Mouse (Mus musculus) hindbrain, embryonic 12.5 days (tissue): ENCODE results near the gene 5730522E02Rik. TPM values are rescaled to one million over a fixed set of nuclear protein-coding genes. Genes with fewer than 3 reads are reported as not detected.

ENCODE experiments used
- ATAC-seq: fragments of 200-750 bp; cut with Nextera tagmentation; 2 replicates; pipeline ENCODE4 v1.8.0; 2017; ENCODE audit warnings: moderate TSS enrichment; ENCODE audit not compliant: low FRiP score
- H3K27ac ChIP-seq: fragments of 300-500 bp; sonication (generic); 2 replicates; pipeline ENCODE4 v1.5.1; 2016; ENCODE audit warnings: mild to moderate bottlenecking
- H3K27me3 ChIP-seq: fragments of 300-500 bp; sonication (generic); 2 replicates; pipeline ENCODE4 v1.6.1; 2016; ENCODE audit warnings: mild to moderate bottlenecking
- H3K36me3 ChIP-seq: fragments of 300-500 bp; sonication (generic); 2 replicates; pipeline ENCODE4 v1.6.1; 2016; ENCODE audit warnings: mild to moderate bottlenecking
- H3K4me1 ChIP-seq: fragments of 300-500 bp; sonication (generic); 2 replicates; pipeline ENCODE4 v1.6.1; 2016
- H3K4me2 ChIP-seq: fragments of 300-500 bp; sonication (generic); replicated peaks from 2 replicates; pipeline ENCODE4 v1.6.1; 2016; ENCODE audit warnings: mild to moderate bottlenecking
- H3K4me3 ChIP-seq: fragments of 300-500 bp; sonication (generic); 2 replicates; pipeline ENCODE4 v1.5.1; 2016; ENCODE audit warnings: mild to moderate bottlenecking
- H3K9ac ChIP-seq: fragments of 300-500 bp; sonication (generic); 2 replicates; pipeline ENCODE4 v1.6.1; 2016; ENCODE audit warnings: mild to moderate bottlenecking, moderate library complexity
- H3K9me3 ChIP-seq: fragments of 300-500 bp; sonication (generic); replicated peaks from 2 replicates; pipeline ENCODE4 v1.6.1; 2016; ENCODE audit warnings: mild to moderate bottlenecking
- WGBS: fragments of 180-500 bp; shearing (Covaris S2); methylation state at CpG from one replicate; pipeline ENCODE4 v1.1.7; 2016; 5-methylcytosine and 5-hydroxymethylcytosine counted together
- polyA plus RNA-seq: library from polyadenylated mRNA; unstranded; fragments of >200 nt; fragmentation: Nextera tagmentation; extraction: Ambion mirVana; gene quantifications from 2 replicates; pipeline ENCODE4 v1.2.1, GENCODE M21; 2016

The 5730522E02Rik gene
- polyA plus RNA-seq, 1 experiment from 2014 or later: 10.1 TPM

- no peaks in the 10 kb centered on the region for H3K9me3 ChIP-seq
- no peak overlapping the region for H3K9ac ChIP-seq
- H3K4me2 ChIP-seq: no peak overlapping the region
- 54% methylated on average over 4 of the region's 4 CpGs for WGBS
- H3K36me3 ChIP-seq: no peaks in the 10 kb centered on the region
- no peak overlapping the region for H3K27ac ChIP-seq
- H3K4me1 ChIP-seq: no peaks in the 10 kb centered on the region
- no peak overlapping the region for H3K4me3 ChIP-seq
- no peaks in the 10 kb centered on the region for H3K27me3 ChIP-seq
- no peak for ATAC-seq
Measured at GRCm38 (mm10) chr11:26117651-26118050, 92.9 kb downstream of the 5730522E02Rik start.

GRCm38 (mm10) chr11:26112206-26112605, 98.4 kb downstream of the 5730522E02Rik start:
- Histone ChIP-seq H3K36me3 (no peaks in the 10 kb centered on the region), H3K27me3 (no peaks in the 10 kb centered on the region), H3K4me3 (no peak overlapping the region), H3K4me1 (no peaks in the 10 kb centered on the region), H3K27ac (no peak overlapping the region), H3K4me2 (no peak overlapping the region), H3K9me3 (no peaks in the 10 kb centered on the region), H3K9ac (no peak overlapping the region)
- WGBS: 90% methylated on average over 3 of the region's 3 CpGs
- ATAC-seq: no peak

- Histone ChIP-seq H3K27ac (no peak overlapping the region), H3K4me1 (peaks cover 2% of the 10 kb centered on the region; the same call in 1 of the 2 replicates), H3K27me3 (no peaks in the 10 kb centered on the region), H3K9me3 (no peaks in the 10 kb centered on the region), H3K9ac (no peak overlapping the region), H3K36me3 (no peaks in the 10 kb centered on the region), H3K4me2 (no peak overlapping the region), H3K4me3 (no peak overlapping the region)
- 78% methylated on average over 1 of the region's 1 CpGs for WGBS
- ATAC-seq: peak; percentile 36; the same call in 1 of the 2 replicates
Measured at GRCm38 (mm10) chr11:26108647-26109046, 101.9 kb downstream of the 5730522E02Rik start.

- no peak overlapping the region for H3K4me2 ChIP-seq
- H3K36me3 ChIP-seq: no peaks in the 10 kb centered on the region
- ATAC-seq: no peak
- H3K27me3 ChIP-seq: no peaks in the 10 kb centered on the region
- H3K9ac ChIP-seq: no peak overlapping the region
- 30% methylated on average over 2 of the region's 2 CpGs for WGBS
- no peak overlapping the region for H3K4me3 ChIP-seq
- H3K9me3 ChIP-seq: no peaks in the 10 kb centered on the region
- H3K27ac ChIP-seq: no peak overlapping the region
- peaks cover 8% of the 10 kb centered on the region; the same call in 1 of the 2 replicates for H3K4me1 ChIP-seq
Measured at GRCm38 (mm10) chr11:26104680-26105079, 105.9 kb downstream of the 5730522E02Rik start.

GRCm38 (mm10) chr11:26103698-26104097, 106.9 kb downstream of the 5730522E02Rik start:
- ATAC-seq: peak; percentile 71
- Histone ChIP-seq H3K27ac (no peak overlapping the region), H3K4me2 (peak overlapping the region; percentile 48), H3K4me1 (peaks cover 8% of the 10 kb centered on the region; the same call in 1 of the 2 replicates), H3K27me3 (no peaks in the 10 kb centered on the region), H3K9ac (no peak overlapping the region), H3K4me3 (no peak overlapping the region), H3K9me3 (no peaks in the 10 kb centered on the region), H3K36me3 (no peaks in the 10 kb centered on the region)
- WGBS: 3% methylated on average over 8 of the region's 8 CpGs

DNA sequence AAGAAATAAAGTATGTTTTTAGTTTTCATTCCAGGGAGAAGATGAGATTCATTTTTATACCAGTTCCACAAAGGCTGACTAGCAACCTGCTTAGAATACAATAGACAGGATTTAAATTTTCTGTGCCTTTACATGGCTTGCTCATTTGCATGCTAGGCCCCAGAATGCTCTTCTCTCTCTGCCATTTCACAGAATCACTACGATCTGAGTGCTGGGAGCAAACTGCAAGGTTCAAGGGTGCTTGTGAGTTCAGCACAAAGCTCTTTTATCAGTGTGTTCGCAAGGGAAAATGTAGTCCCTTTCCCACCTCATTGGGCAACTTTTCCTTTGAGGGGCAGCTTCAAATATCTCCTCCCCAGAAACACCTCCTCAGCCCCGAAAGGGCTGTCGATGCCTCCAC, 107.7 kb downstream of the 5730522E02Rik start:
- Histone ChIP-seq H3K4me3 (no peak overlapping the region), H3K9ac (no peak overlapping the region), H3K4me1 (peaks cover 8% of the 10 kb centered on the region; the same call in 1 of the 2 replicates), H3K27ac (no peak overlapping the region; the same call in 1 of the 2 replicates), H3K9me3 (no peaks in the 10 kb centered on the region), H3K4me2 (peak overlapping the region; percentile 48), H3K27me3 (no peaks in the 10 kb centered on the region), H3K36me3 (no peaks in the 10 kb centered on the region)
- ATAC-seq: no peak
- 14% methylated on average over 4 of the region's 4 CpGs for WGBS

- Histone ChIP-seq H3K27me3 (no peaks in the 10 kb centered on the region), H3K4me1 (peaks cover 13% of the 10 kb centered on the region; the same call in 1 of the 2 replicates), H3K27ac (no peak overlapping the region), H3K9ac (no peak overlapping the region), H3K4me3 (no peak overlapping the region), H3K9me3 (no peaks in the 10 kb centered on the region), H3K4me2 (no peak overlapping the region), H3K36me3 (no peaks in the 10 kb centered on the region)
- WGBS: 64% methylated on average over 5 of the region's 5 CpGs
- ATAC-seq: no peak
Measured at GRCm38 (mm10) chr11:26100077-26100476, 110.5 kb downstream of the 5730522E02Rik start.

- no peaks in the 10 kb centered on the region for H3K36me3 ChIP-seq
- H3K4me3 ChIP-seq: no peak overlapping the region
- no peaks in the 10 kb centered on the region for H3K9me3 ChIP-seq
- H3K4me2 ChIP-seq: no peak overlapping the region
- H3K27ac ChIP-seq: no peak overlapping the region
- 87% methylated on average over 2 of the region's 2 CpGs for WGBS
- H3K4me1 ChIP-seq: peaks cover 13% of the 10 kb centered on the region; the same call in 1 of the 2 replicates
- H3K27me3 ChIP-seq: no peaks in the 10 kb centered on the region
- no peak overlapping the region for H3K9ac ChIP-seq
- no peak for ATAC-seq
Measured at GRCm38 (mm10) chr11:26098933-26099332, 111.6 kb downstream of the 5730522E02Rik start.

DNA sequence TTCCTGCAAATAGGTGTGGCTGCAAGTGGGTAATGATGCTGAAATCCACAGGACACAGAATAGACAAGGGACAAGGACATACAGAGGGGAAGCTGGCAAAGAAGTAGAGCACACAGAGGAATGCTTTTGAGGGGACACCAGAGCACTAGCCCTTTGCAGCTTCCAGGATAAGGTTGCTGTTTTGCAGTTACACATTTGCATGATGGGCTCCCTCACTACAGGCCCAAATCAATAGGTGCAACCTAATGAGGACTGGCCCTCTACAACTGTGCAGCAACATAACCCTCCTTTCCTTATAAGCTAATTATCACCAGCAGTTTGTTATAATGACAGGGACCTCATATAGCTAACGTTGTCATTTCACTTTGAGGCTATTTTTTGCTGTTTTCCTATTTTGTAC, 114.5 kb downstream of the 5730522E02Rik start:
- ATAC-seq: no peak
- H3K36me3 ChIP-seq: no peaks in the 10 kb centered on the region
- H3K4me1 ChIP-seq: peaks cover 5% of the 10 kb centered on the region; the same call in 1 of the 2 replicates
- no peak overlapping the region for H3K4me3 ChIP-seq
- H3K9me3 ChIP-seq: no peaks in the 10 kb centered on the region
- H3K9ac ChIP-seq: no peak overlapping the region
- H3K27me3 ChIP-seq: no peaks in the 10 kb centered on the region
- H3K27ac ChIP-seq: no peak overlapping the region
- 70% methylated on average over 1 of the region's 1 CpGs for WGBS
- no peak overlapping the region for H3K4me2 ChIP-seq

- Histone ChIP-seq H3K36me3 (no peaks in the 10 kb centered on the region), H3K4me2 (no peak overlapping the region), H3K27me3 (no peaks in the 10 kb centered on the region), H3K4me1 (peaks cover 3% of the 10 kb centered on the region; the same call in 1 of the 2 replicates), H3K4me3 (no peak overlapping the region), H3K9ac (no peak overlapping the region), H3K9me3 (no peaks in the 10 kb centered on the region), H3K27ac (no peak overlapping the region)
- WGBS: 64% methylated on average over 5 of the region's 5 CpGs
- 0 out of 2 replicates have a peak, but pooled peaks have one; percentile 24 for ATAC-seq
Measured at GRCm38 (mm10) chr11:26088993-26089392, 121.6 kb downstream of the 5730522E02Rik start.

GRCm38 (mm10) chr11:26086679-26087078, 123.9 kb downstream of the 5730522E02Rik start:
- ATAC-seq: peak; percentile 68; the same call in 1 of the 2 replicates
- WGBS: 56% methylated on average over 7 of the region's 7 CpGs
- H3K4me2 ChIP-seq: no peak overlapping the region
- no peaks in the 10 kb centered on the region for H3K27me3 ChIP-seq
- no peak overlapping the region for H3K4me3 ChIP-seq
- H3K27ac ChIP-seq: no peak overlapping the region
- H3K36me3 ChIP-seq: no peaks in the 10 kb centered on the region
- no peak overlapping the region for H3K9ac ChIP-seq
- no peaks in the 10 kb centered on the region for H3K9me3 ChIP-seq
- H3K4me1 ChIP-seq: peaks cover 3% of the 10 kb centered on the region; the same call in 1 of the 2 replicates

DNA sequence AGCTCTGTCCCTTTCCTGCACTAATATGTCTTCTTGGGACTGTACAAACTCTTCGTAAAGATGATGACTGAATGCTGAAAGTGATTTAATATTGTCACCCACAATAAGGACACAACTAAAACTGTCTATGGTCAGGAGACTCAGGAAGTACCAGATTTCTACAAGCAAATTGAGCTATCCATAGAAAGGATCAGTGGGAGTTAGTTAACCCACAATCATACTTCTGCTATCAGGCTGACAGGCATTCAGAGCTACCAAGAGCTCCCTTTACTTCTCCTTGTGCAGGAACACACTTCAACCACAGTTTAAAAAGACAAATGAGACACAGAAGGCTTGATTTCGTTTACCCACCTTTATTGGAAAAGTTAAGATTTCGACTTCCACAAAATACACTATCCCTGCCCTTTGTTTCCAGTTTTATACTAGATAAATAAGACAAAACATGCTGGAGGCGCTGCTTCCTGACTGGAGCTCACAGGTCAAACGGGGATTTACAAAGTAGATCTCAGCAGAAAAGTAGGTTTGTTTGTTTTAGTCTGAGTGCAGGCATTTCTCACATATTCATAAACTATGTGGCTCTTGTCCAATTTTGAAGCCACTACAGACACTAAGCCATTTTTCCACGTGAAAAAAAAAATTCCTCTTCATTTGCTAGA, 125.1 kb downstream of the 5730522E02Rik start:
- WGBS: 77% methylated on average over 6 of the region's 6 CpGs
- Histone ChIP-seq H3K4me3 (no peak overlapping the region), H3K27ac (no peak overlapping the region; the same call in 1 of the 2 replicates), H3K9me3 (no peaks in the 10 kb centered on the region), H3K4me1 (peaks cover 3% of the 10 kb centered on the region; the same call in 1 of the 2 replicates), H3K36me3 (no peaks in the 10 kb centered on the region), H3K4me2 (no peak overlapping the region), H3K27me3 (no peaks in the 10 kb centered on the region), H3K9ac (no peak overlapping the region)
- no peak for ATAC-seq

- 83% methylated on average over 2 of the region's 2 CpGs for WGBS
- Histone ChIP-seq H3K27ac (no peak overlapping the region), H3K9ac (no peak overlapping the region), H3K27me3 (no peaks in the 10 kb centered on the region), H3K4me3 (no peak overlapping the region), H3K4me2 (no peak overlapping the region), H3K4me1 (0 out of 2 replicates have a peak, but pooled peaks cover 4% of the 10 kb centered on the region), H3K36me3 (no peaks in the 10 kb centered on the region), H3K9me3 (no peaks in the 10 kb centered on the region)
- no peak for ATAC-seq
Measured at GRCm38 (mm10) chr11:26076335-26076734, 134.2 kb downstream of the 5730522E02Rik start.
